In genomic region chr13:54471967-54472366, GRCm38 (mm10) we compare ENCODE assay signal across 18 mouse cellular contexts.
"Had no signal": no experiment of that assay in that cellular context is flagged by ENCODE, and none has a peak within 500 bp of the region (broad histone marks: within the 10 kb centered on the region; RNA-seq: fewer than 3 reads in every experiment).

No protein-coding gene starts in this region.

- DNase-seq: kidney, adult 8-10 months; kidney, postnatal 10 days; kidney, postnatal 4 days; layer of hippocampus, adult 9-11 months; left cerebral cortex, postnatal 4 days; lung, adult 2 months; lung, postnatal 14 days; lung, postnatal 4 days; midbrain, embryonic 14.5 days; thymus, adult 18-20 months; thymus, postnatal 14 days; thymus, postnatal 4 days had no signal

- H3K4me3 ChIP-seq: kidney, embryonic 15.5 days; left cerebral cortex, adult 2 months; limb, embryonic 12.5 days; limb, embryonic 15.5 days; liver, embryonic 12.5 days; liver, embryonic 15.5 days had no signal

- H3K27ac ChIP-seq: kidney, embryonic 15.5 days; left cerebral cortex, adult 2 months; limb, embryonic 12.5 days; limb, embryonic 15.5 days; liver, embryonic 12.5 days; liver, embryonic 15.5 days had no signal
